Mouse (Mus musculus) lung, postnatal 4 days (tissue): ENCODE results near the gene Gm10188.

Source experiments
- DNase-seq, 2 experiments: peaks; one replicate each; pipeline ENCODE4 v3.0.0; 2021

The Gm10188 gene

DNA sequence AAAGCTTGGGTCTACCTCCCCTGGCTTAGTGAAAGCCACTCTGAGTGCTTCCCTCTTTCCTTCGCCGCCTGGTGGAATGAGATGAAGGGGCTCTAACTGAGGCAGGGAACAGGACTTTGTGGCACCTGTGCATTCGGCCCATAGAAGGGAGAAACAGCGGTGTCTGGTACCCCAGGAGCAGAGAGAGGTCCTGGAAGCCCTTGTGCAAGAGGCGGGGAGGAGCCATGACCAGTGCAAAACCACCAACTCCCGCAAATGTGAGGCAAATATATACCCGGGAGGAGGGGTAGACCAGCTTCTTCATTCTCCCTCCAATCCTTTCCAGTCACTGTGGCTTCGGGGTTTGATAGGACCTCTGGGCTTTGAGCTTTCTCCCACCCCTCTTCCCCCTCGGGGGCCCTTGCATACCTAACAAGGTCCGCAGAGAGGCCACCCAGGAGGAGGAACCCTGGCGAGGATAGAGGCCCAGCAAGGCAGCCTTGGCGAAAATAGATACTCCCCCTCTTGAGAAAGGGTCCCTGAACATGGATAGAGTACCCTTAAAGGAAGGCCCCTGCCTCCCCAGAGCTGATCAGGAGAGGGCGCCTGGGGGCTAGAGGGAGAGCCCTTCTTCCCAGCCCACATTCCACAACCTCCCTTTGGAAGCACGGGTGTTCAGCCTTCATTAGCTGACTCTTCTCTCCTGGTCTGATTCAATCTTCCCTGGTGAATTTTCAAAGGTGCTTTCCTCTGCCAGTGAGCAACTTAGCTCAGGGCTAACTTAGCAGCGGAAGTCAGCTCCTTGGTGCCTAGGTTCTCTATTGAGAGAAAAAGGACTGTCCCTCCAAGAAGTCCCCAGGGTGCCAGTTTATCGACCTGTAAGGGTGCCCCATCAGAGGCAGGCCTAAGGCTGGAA lies 37.5 kb downstream of the Gm10188 start:
- DNase-seq = peak in 1 of 2 experiments; percentile 4

DNA sequence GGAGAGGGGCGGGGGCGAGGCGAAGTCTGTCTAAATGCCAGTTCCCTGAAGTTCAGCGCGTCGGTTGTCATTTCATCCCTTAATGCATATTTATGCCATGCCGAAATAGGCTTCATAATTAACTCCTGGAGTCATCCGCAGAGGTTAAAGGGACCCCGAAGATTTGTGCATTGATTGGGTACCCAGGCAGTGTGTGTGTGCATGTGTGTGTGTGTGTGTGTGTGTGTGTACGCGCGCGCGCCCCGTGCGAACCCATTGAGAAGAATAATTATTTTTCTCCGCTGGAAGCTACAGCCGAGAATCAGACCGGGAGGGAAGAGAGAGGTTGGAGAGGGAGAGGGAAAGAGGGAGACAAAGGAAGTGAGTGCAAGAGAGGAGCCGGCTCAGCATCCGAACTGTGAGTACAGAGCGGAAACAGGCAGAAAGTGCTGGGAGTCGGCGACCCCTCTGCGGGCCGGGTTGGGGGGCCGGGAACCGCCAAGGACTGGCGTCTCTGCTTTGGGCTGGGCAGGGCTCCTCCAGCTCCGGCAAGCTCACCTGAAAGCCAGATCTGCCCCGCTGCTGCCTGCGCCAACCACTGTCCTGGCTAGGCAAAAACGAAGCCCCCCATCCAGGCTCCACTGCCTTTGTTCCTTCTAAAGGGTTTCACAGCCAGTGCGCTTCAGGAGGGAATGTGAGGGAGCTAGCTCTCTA lies 38.3 kb downstream of the Gm10188 start, which contains the start of the genes Lemd1 and AC124108.1:
TSS of gene Lemd1 (plus strand) at position 339 of the 693 bp plus-strand sequence.
TSS of gene AC124108.1 (plus strand) at position 365 of the 693 bp plus-strand sequence.
- no peak for DNase-seq

DNA sequence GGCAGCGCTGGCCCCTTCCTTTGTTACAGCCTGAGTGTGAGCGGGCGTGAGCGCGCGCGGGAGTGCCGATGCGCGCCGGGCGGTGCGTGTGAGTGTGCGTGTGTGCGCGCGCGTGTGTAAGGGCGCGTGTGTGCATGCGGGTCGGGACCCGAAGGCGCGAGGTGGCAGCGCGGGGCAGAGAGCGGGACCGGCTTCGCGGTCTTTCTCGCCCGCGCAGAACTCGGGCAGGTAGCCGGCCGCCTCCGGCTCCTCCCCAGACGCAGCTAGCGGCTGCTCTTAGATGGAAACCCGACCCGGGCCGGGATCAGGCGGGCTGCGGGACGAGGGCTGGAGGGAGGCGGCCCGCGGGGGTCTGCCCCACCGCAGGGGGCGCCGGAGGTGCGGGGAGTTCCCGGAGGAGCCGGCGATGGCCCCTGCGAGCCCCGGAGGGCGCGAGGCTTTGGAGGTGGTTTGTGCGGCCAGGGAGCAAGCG lies 38.9 kb downstream of the Gm10188 start:
- peak in 1 of 2 experiments; percentile 35 for DNase-seq

DNA sequence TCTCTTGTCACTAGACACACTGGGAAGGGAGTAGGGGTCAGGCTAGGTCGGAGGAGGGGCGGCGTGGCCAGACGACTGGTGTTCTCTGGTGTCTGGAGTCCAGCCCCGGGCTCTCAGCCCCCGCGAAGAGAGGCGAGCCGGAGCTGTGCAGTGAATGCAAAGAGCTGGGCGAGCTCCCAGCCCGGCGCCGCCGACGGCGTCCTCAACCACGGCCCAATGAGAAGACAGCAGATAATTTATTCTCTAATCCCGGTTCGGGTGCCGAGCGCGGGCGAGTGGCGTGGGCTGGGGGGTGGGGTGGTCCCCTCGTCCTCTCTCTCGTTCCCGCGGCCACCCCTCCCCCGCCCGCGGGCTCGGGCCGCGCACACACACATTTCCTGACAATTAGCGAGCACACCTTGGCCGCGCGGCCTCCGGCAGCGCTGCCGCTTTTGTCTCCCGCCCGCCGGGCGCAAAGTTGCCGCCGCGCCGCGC lies 39.5 kb downstream of the Gm10188 start:
- DNase-seq = peak; percentile 49 to 56

DNA sequence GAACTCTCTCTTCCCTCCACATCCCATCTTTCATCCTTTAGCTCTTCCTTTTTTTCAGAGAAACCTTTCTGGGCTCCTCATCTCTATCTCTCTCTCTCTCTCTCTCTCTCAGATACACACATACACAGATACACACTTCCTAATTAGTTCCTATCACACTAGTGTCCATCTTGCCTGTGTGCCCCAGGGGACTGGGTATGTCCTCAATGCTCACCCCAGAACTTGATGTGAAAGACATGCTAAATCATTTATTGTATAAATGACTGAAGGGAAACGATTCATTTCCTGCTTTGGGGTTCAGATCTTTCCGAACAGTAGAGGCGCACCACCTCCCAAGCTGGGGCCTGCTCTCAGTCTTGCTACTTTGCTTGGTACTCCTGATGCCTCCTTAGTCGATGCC lies 40.3 kb downstream of the Gm10188 start:
- DNase-seq = no peak

DNA sequence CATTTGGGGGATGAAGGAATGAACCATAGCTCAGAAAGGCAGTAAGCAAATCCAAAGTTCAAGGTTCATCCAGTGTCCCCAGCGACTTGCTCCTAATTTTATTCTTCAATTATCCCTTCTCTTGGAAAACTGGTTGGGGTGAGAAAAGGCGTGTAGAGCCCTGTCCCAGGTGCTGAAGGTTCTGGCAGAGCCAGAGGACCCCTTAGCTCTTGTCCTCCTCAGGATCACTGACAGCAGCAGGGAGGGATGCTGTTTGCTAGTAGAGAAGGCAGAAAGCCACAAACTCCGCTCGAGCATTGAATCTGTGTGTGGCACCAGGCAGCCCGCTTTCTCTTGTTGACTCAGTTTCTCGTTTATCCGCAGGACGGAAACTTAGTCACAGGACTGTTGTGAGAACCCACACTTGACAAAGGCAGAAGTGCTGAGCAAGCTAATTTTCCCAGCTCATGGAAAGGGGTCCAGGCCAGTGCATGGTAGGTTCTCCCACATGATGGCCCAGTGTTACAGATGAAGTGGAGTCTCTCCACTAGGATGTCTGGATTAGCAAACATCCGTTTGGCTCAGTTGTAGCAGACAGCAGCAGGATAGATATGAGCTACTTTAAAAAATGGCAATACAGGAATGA lies 41.0 kb downstream of the Gm10188 start:
- no peak for DNase-seq

DNA sequence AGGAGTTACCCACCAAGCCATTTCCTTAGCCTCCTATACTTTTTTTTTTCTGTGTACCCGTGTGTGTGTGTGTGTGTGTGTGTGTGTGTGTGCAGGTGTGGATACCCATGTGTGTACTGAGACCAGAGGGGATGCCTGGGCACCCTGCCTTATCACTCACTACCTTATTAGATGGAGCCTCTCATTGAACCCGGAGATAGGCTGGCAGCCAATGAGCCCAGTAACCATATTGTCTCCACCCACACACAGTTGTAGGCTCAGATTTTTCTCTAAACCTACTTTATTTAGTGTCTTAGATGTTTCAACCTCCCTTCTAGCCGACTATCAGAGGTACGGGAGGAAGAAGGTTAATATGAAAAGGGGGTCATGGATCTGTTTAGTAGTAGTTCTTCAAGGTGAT lies 43.3 kb downstream of the Gm10188 start:
- no peak for DNase-seq
